Mouse (Mus musculus): ENCODE data around the gene Nab2. TPM values are rescaled to one million over a fixed set of nuclear protein-coding genes. Genes with fewer than 3 reads are reported as not detected.
A peak's percentile ranks its signal among the peaks of the same experiment; 100 is the strongest.

Nab2 gene
- total RNA-seq (2014; rRNA removed) (3.5 and 4.1 TPM in 2 replicates), polyA plus RNA-seq (2015; fragmentation: Nextera tagmentation; extraction: Ambion mirVana) (1.1 and 1.6 TPM in 2 replicates)

DNA sequence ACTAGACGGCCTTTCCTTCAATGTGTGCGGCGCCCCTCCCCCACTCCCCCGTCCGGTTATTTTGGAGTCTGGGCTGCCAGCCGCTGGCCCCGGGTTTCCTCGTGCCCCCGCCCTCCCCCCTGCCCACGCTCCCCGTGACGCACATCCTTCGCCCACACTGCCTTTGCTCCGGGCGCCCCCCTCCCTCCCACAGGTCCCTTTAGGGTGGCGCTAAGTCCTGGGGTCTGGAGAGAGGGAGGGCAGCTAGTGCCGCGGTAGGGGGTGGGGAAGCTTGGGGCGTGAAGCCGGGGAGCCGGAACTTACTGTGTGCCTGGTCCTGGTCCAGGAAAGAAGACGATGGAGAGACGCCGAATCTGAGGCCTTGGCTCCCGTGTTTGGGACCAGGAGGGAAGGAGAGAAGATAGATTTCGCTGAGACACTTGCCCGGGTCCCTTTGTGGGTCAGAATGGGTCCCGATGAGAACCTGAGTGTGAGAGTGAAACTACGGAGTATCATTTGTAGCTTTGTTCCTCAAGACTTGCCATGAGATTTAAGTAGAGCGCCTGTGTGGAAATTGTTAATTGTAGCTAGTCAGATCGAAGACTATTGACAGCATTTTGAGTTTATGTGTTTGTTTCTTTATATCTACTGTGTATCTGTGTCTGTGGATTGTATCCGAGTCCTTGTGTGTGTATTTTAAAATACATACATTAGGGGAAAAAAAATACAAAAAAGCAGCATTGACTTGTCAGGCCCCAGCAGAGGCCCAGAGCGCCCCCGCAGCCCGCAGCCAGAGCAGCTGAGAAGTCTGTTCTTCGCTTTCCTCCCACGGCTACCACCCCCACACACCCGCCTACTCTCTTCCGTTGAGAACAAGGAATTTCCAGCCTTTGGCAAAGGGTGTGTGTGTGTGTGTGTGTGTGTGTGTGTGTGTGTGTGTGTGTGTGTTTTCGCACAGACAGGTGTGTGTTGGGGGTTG, at the start of gene Nab2:
TSS of gene Nab2 (minus strand) at position 476 of the 958 bp plus-strand sequence.
- peak; percentile 20; the same call in 1 of the 2 replicates for TF ChIP-seq CTCF (IDR thresholded peaks at IDR 0.05; ENCODE audit: low read depth)
- no peaks in the 10 kb centered on the region for H3K36me3 ChIP-seq (ENCODE audit: insufficient read depth, low read length)
- H3K4me2 ChIP-seq (ENCODE audit: low read depth, low read length), result peak within 1 kb of the TSS; percentile 90
- ATAC-seq (peak; percentile 28; the same call in 1 of the 2 replicates), DNase-seq (ENCODE audit: low spot score) (peak; percentile 50)
- H3K4me3 ChIP-seq (ENCODE audit: low read length), result peak within 1 kb of the TSS; percentile 56
- 3% methylated on average over 39 of the region's 40 CpGs for whole genome bisulfite sequencing
- H3K9ac ChIP-seq (replicated peaks; ENCODE audit: low read length), result peak within 1 kb of the TSS; percentile 37; the same call in 1 of the 2 replicates
- H3K4me1 ChIP-seq (ENCODE audit: insufficient read depth, low read length), result peaks cover 9% of the 10 kb centered on the region
- H3K9me3 ChIP-seq (ENCODE audit: low read length), result no peaks in the 10 kb centered on the region
- peaks cover 11% of the 10 kb centered on the region for H3K27me3 ChIP-seq (ENCODE audit: insufficient read depth, low read length)
- peak within 1 kb of the TSS; percentile 78 for H3K27ac ChIP-seq

- Histone ChIP-seq H3K4me1 (ENCODE audit: insufficient read depth, low read length) (no peaks in the 10 kb centered on the region), H3K27me3 (ENCODE audit: insufficient read depth, low read length) (no peaks in the 10 kb centered on the region), H3K36me3 (ENCODE audit: insufficient read depth, low read length) (no peaks in the 10 kb centered on the region), H3K4me2 (ENCODE audit: low read depth, low read length) (no peak overlapping the region), H3K9ac (replicated peaks; ENCODE audit: low read length) (no peak overlapping the region), H3K9me3 (ENCODE audit: low read length) (no peaks in the 10 kb centered on the region), H3K27ac (no peak overlapping the region), H3K4me3 (ENCODE audit: low read length) (no peak overlapping the region)
- ATAC-seq, result no peak
- no peak for TF ChIP-seq CTCF (IDR thresholded peaks at IDR 0.05; ENCODE audit: low read depth)
- WGBS, result 76% methylated on average over 6 of the region's 6 CpGs
- no peak for DNase-seq (ENCODE audit: low spot score)
Observed at GRCm38 (mm10) chr10:127712736-127713135, 44.4 kb upstream of the Nab2 start.

DNA sequence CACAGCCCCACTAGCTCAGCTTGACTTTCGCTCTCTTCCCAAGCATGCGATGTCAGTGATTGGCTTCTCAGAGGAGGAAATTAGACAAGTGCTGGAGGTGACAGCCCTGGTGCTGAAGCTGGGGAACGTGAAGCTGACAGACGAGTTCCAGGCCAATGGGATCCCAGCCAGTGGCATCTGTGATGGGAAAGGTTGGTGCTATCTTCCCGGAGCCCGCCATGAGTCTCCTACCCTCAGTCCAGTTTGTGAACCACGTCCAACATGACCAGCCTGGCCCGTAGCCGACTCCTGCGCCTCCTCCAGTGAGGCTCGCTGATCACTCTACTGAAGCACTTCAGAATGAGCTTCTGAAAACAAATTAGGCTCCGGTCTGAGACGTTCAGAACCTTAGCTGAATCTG, 42.0 kb upstream of the Nab2 start:
- no peaks in the 10 kb centered on the region for H3K36me3 ChIP-seq (ENCODE audit: insufficient read depth, low read length)
- DNase-seq (ENCODE audit: low spot score), result no peak
- WGBS, result 72% methylated on average over 13 of the region's 13 CpGs
- H3K27me3 ChIP-seq (ENCODE audit: insufficient read depth, low read length), result no peaks in the 10 kb centered on the region
- H3K9me3 ChIP-seq (ENCODE audit: low read length), result no peaks in the 10 kb centered on the region
- no peaks in the 10 kb centered on the region for H3K4me1 ChIP-seq (ENCODE audit: insufficient read depth, low read length)
- no peak for ATAC-seq
- no peak overlapping the region for H3K4me3 ChIP-seq (ENCODE audit: low read length)
- H3K4me2 ChIP-seq (ENCODE audit: low read depth, low read length), result no peak overlapping the region
- no peak for TF ChIP-seq CTCF (IDR thresholded peaks at IDR 0.05; ENCODE audit: low read depth)
- H3K9ac ChIP-seq (replicated peaks; ENCODE audit: low read length), result no peak overlapping the region
- no peak overlapping the region for H3K27ac ChIP-seq

DNA sequence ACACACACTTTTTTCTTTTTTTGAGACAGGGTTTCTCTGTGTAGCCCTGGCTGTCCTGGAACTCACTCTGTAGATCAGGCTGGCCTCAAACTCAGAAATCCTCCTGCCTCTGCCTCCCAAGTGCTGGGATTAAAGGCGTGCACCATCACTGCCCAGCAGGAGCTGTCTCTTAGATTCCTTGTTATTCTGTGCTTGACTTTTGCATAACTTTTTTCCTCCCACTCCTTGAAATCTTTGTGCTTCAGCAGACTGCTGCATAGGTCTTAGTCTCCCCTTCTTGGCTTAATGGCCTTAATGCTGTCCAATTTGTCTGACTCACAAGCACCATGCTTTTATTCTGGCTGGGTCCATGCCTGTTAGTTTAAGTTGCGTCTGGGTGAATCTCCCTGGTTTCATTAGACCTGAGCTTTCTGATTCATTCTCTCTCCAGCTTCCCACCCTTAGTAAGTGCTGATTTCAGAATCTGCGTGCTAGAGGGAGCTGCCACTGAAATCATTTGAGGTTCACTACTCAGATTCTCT, 40.5 kb upstream of the Nab2 start:
- no peak for DNase-seq (ENCODE audit: low spot score)
- 86% methylated on average over 3 of the region's 3 CpGs for WGBS

DNA sequence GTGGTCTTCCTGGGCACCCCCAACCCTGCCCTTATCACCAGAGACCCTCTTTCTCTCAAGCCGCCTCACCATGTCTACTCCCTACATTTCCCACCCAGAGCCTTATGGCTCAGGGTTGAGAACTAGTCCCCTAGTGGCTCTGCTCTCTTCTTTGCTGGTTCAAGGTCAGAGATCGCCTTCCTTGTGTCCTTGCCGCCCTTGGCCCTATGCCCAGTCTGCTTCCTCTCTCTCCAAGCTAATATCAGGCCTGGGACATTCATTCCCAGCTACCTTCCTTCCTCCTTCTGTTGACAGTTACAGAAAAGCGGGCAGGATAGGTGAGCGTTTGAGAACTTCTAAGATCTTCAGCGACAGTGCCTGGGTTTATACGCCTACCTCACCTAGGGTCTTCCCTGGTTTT, 39.4 kb upstream of the Nab2 start:
- H3K9ac ChIP-seq (replicated peaks; ENCODE audit: low read length), result no peak overlapping the region
- H3K27ac ChIP-seq, result no peak overlapping the region
- H3K9me3 ChIP-seq (ENCODE audit: low read length), result no peaks in the 10 kb centered on the region
- DNase-seq (ENCODE audit: low spot score) (no peak), ATAC-seq (no peak)
- WGBS, result 86% methylated on average over 7 of the region's 7 CpGs
- no peaks in the 10 kb centered on the region for H3K36me3 ChIP-seq (ENCODE audit: insufficient read depth, low read length)
- H3K4me1 ChIP-seq (ENCODE audit: insufficient read depth, low read length), result no peaks in the 10 kb centered on the region
- no peak overlapping the region for H3K4me3 ChIP-seq (ENCODE audit: low read length)
- no peak overlapping the region for H3K4me2 ChIP-seq (ENCODE audit: low read depth, low read length)
- H3K27me3 ChIP-seq (ENCODE audit: insufficient read depth, low read length), result no peaks in the 10 kb centered on the region
- TF ChIP-seq CTCF (IDR thresholded peaks at IDR 0.05; ENCODE audit: low read depth), result no peak

More for the DNA sequence above, 40.5 kb upstream of the Nab2 start:
- Histone ChIP-seq H3K27me3 (ENCODE audit: insufficient read depth, low read length) (no peaks in the 10 kb centered on the region), H3K4me2 (ENCODE audit: low read depth, low read length) (no peak overlapping the region), H3K4me1 (ENCODE audit: insufficient read depth, low read length) (no peaks in the 10 kb centered on the region), H3K27ac (no peak overlapping the region), H3K36me3 (ENCODE audit: insufficient read depth, low read length) (no peaks in the 10 kb centered on the region), H3K9ac (replicated peaks; ENCODE audit: low read length) (no peak overlapping the region), H3K4me3 (ENCODE audit: low read length) (no peak overlapping the region), H3K9me3 (ENCODE audit: low read length) (no peaks in the 10 kb centered on the region)
- no peak for ATAC-seq
- no peak for TF ChIP-seq CTCF (IDR thresholded peaks at IDR 0.05; ENCODE audit: low read depth)

DNA sequence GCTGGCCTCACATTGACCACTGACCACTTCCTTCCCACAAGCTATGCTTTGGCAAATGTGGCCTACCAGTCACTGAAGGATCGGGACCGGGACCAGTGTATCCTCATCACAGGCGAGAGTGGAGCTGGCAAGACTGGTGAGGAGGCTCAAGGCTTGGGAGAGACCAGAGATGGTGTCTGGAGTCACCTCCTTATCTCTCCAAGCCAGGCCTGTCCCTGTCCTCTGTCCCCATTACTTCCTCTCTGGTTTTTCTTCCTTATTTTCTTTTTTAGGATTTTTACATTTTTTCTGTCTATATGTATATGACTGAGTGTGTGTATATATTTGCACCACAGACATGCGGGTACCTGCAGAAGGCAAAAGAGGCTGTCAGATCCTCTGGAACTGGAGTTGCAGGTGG, 37.4 kb upstream of the Nab2 start:
- WGBS, result 94% methylated on average over 4 of the region's 4 CpGs
- ATAC-seq (no peak), DNase-seq (ENCODE audit: low spot score) (no peak)
- no peaks in the 10 kb centered on the region for H3K36me3 ChIP-seq (ENCODE audit: insufficient read depth, low read length)
- H3K27me3 ChIP-seq (ENCODE audit: insufficient read depth, low read length), result no peaks in the 10 kb centered on the region
- no peak for TF ChIP-seq CTCF (IDR thresholded peaks at IDR 0.05; ENCODE audit: low read depth)
- H3K4me1 ChIP-seq (ENCODE audit: insufficient read depth, low read length), result no peaks in the 10 kb centered on the region
- no peak overlapping the region for H3K4me3 ChIP-seq (ENCODE audit: low read length)
- H3K9me3 ChIP-seq (ENCODE audit: low read length), result no peaks in the 10 kb centered on the region
- H3K27ac ChIP-seq, result no peak overlapping the region
- no peak overlapping the region for H3K4me2 ChIP-seq (ENCODE audit: low read depth, low read length)
- no peak overlapping the region for H3K9ac ChIP-seq (replicated peaks; ENCODE audit: low read length)
